Mouse (Mus musculus) embryonic facial prominence, embryonic 15.5 days (tissue): ENCODE data around the gene Ptpdc1. TPM values are rescaled to one million over a fixed set of nuclear protein-coding genes. Genes with fewer than 3 reads are reported as not detected.

Experiments used
- microRNA counts: library from miRNA; unstranded; fragments of <30 nt; microRNA quantifications from one replicate; lab custom pipeline; 2016
- microRNA-seq: library from miRNA; unstranded; fragments of <30 nt; microRNA quantifications from one replicate; pipeline ENCODE4, GENCODE M21; 2016; ENCODE audit warnings: borderline number of aligned reads
- polyA plus RNA-seq: library from polyadenylated mRNA; unstranded; fragments of >200 nt; fragmentation: Nextera tagmentation; extraction: Ambion mirVana; gene quantifications from 2 replicates; pipeline ENCODE4 v1.2.1, GENCODE M21; 2015

The Ptpdc1 gene
- polyA plus RNA-seq, 1 experiment from 2014 or later: 18.2 TPM

MicroRNA genes within 50 kb of the gene (microRNA counts, 519-probe panel; counts per million panel counts)
- microRNA mmu-let-7a (lab: Ali Mortazavi, UCI) (4,663 counts per million, percentile 98 among the panel's probes with 10 or more counts), microRNA mmu-let-7d (lab: Ali Mortazavi, UCI) (4,718 counts per million, percentile 99 among the panel's probes with 10 or more counts), microRNA mmu-let-7f (lab: Ali Mortazavi, UCI) (4,174 counts per million, percentile 94 among the panel's probes with 10 or more counts)

Small RNA genes within 50 kb of the gene (microRNA-seq; reads per million reads assigned to microRNA genes)
- gene Gm24111 (not detected), gene Mirlet7a-1 (283 reads per million, percentile 66 among the genes with 10 or more reads in this experiment), gene Mirlet7d (15,665 reads per million, percentile 96 among the genes with 10 or more reads in this experiment), gene Mirlet7f-1 (not detected)

Other genes with a start within 250 kb of the Ptpdc1 start
- gene Zfp169, start 112.2 kb downstream of the Ptpdc1 start, polyA plus RNA-seq: 4.0 and 4.9 TPM in 2 replicates
- gene A830005F24Rik, start 112.1 kb downstream of the Ptpdc1 start, polyA plus RNA-seq: 1.5 and 1.7 TPM in 2 replicates
- 17.7 and 18.8 TPM in 2 replicates for gene Barx1, start 37.3 kb upstream of the Ptpdc1 start, polyA plus RNA-seq
- gene Phf2, start 245.5 kb upstream of the Ptpdc1 start, polyA plus RNA-seq: 8.6 and 10.3 TPM in 2 replicates